Mouse (Mus musculus) midbrain, embryonic 12.5 days (tissue): Measurements from ENCODE around the gene St6galnac4. TPM values are rescaled to one million over a fixed set of nuclear protein-coding genes. Genes with fewer than 3 reads are reported as not detected.
A peak's percentile ranks its signal among the peaks of the same experiment; 100 is the strongest.

Source experiments
- ATAC-seq: fragments of 200-750 bp; cut with Nextera tagmentation; 2 replicates; pipeline ENCODE4 v1.8.0; 2017; ENCODE audit warnings: low read depth, moderate TSS enrichment, moderate library complexity; ENCODE audit not compliant: low FRiP score
- H3K27ac ChIP-seq: fragments of 300-500 bp; sonication (generic); replicated peaks from 2 replicates; pipeline ENCODE4 v1.5.1; 2016; ENCODE audit warnings: mild to moderate bottlenecking
- H3K27me3 ChIP-seq: fragments of 300-500 bp; sonication (generic); 2 replicates; pipeline ENCODE4 v1.6.1; 2016; ENCODE audit warnings: mild to moderate bottlenecking
- H3K36me3 ChIP-seq: fragments of 300-500 bp; sonication (generic); 2 replicates; pipeline ENCODE4 v1.6.1; 2016
- H3K4me1 ChIP-seq: fragments of 300-500 bp; sonication (generic); 2 replicates; pipeline ENCODE4 v1.6.1; 2016
- H3K4me2 ChIP-seq: fragments of 300-500 bp; sonication (generic); replicated peaks from 2 replicates; pipeline ENCODE4 v1.6.1; 2016; ENCODE audit warnings: mild to moderate bottlenecking, moderate library complexity
- H3K4me3 ChIP-seq: fragments of 300-500 bp; sonication (generic); 2 replicates; pipeline ENCODE4 v1.5.1; 2016; ENCODE audit warnings: mild to moderate bottlenecking
- H3K9ac ChIP-seq: fragments of 300-500 bp; sonication (generic); replicated peaks from 2 replicates; pipeline ENCODE4 v1.6.1; 2016; ENCODE audit warnings: mild to moderate bottlenecking, moderate library complexity
- H3K9me3 ChIP-seq: fragments of 300-500 bp; sonication (generic); 2 replicates; pipeline ENCODE4 v1.6.1; 2016; ENCODE audit warnings: mild to moderate bottlenecking
- WGBS: fragments of 180-500 bp; shearing (Covaris S2); methylation state at CpG from one replicate; pipeline ENCODE4 v1.1.7; 2016; 5-methylcytosine and 5-hydroxymethylcytosine counted together
- polyA plus RNA-seq: library from polyadenylated mRNA; unstranded; fragments of >200 nt; fragmentation: Nextera tagmentation; extraction: Ambion mirVana; gene quantifications from 2 replicates; pipeline ENCODE4 v1.2.1, GENCODE M21; 2016

The St6galnac4 gene
- polyA plus RNA-seq, 1 experiment from 2014 or later: 17.9 TPM

- Histone ChIP-seq H3K4me1 (peaks cover 31% of the 10 kb centered on the region), H3K36me3 (no peaks in the 10 kb centered on the region), H3K9me3 (no peaks in the 10 kb centered on the region), H3K27me3 (peaks cover 27% of the 10 kb centered on the region), H3K27ac (no peak overlapping the region), H3K4me2 (peak overlapping the region; percentile 93), H3K9ac (peak overlapping the region; percentile 77), H3K4me3 (peak overlapping the region; percentile 59)
- WGBS: 14% methylated on average over 43 of the region's 55 CpGs
- ATAC-seq: peak; percentile 86
Measured at GRCm38 (mm10) chr2:32606161-32607142, 19.6 kb downstream of the St6galnac4 start.

- peak overlapping the region; percentile 59 for H3K4me3 ChIP-seq
- peak overlapping the region; percentile 77 for H3K9ac ChIP-seq
- peaks cover 30% of the 10 kb centered on the region for H3K4me1 ChIP-seq
- H3K27me3 ChIP-seq: peaks cover 27% of the 10 kb centered on the region
- H3K9me3 ChIP-seq: no peaks in the 10 kb centered on the region
- no peak overlapping the region for H3K27ac ChIP-seq
- peak overlapping the region; percentile 93 for H3K4me2 ChIP-seq
- ATAC-seq: peak; percentile 38; the same call in 1 of the 2 replicates
- H3K36me3 ChIP-seq: no peaks in the 10 kb centered on the region
- 8% methylated on average over 34 of the region's 34 CpGs for WGBS
Measured at GRCm38 (mm10) chr2:32607262-32607947, 20.5 kb downstream of the St6galnac4 start.

- Histone ChIP-seq H3K9ac (no peak overlapping the region; the same call in 1 of the 2 replicates), H3K4me2 (peak overlapping the region; percentile 22)
- ATAC-seq: peak; percentile 31; the same call in 1 of the 2 replicates
Measured at GRCm38 (mm10) chr2:32608141-32608777, 21.4 kb downstream of the St6galnac4 start.

GRCm38 (mm10) chr2:32608778-32609435 is 22.0 kb downstream of the St6galnac4 start:
- Histone ChIP-seq H3K27ac (no peak overlapping the region), H3K4me1 (peaks cover 27% of the 10 kb centered on the region)

More at GRCm38 (mm10) chr2:32608141-32608777, 21.4 kb downstream of the St6galnac4 start:
- H3K27me3 ChIP-seq: peaks cover 27% of the 10 kb centered on the region
- peaks cover 27% of the 10 kb centered on the region for H3K4me1 ChIP-seq
- H3K27ac ChIP-seq: no peak overlapping the region
- H3K4me3 ChIP-seq: peak overlapping the region; percentile 3; the same call in 1 of the 2 replicates
- H3K36me3 ChIP-seq: no peaks in the 10 kb centered on the region
- 10% methylated on average over 25 of the region's 25 CpGs for WGBS
- no peaks in the 10 kb centered on the region for H3K9me3 ChIP-seq

GRCm38 (mm10) chr2:32610610-32611229 is 23.8 kb downstream of the St6galnac4 start:
- 18% methylated on average over 23 of the region's 23 CpGs for WGBS
- H3K4me1 ChIP-seq: peaks cover 27% of the 10 kb centered on the region
- H3K4me3 ChIP-seq: peak overlapping the region; percentile 32
- peak overlapping the region; percentile 53 for H3K4me2 ChIP-seq
- peaks cover 23% of the 10 kb centered on the region for H3K27me3 ChIP-seq
- no peaks in the 10 kb centered on the region for H3K9me3 ChIP-seq
- H3K9ac ChIP-seq: peak overlapping the region; percentile 34; the same call in 1 of the 2 replicates
- no peak for ATAC-seq
- no peak overlapping the region for H3K27ac ChIP-seq
- peaks cover 6% of the 10 kb centered on the region; the same call in 1 of the 2 replicates for H3K36me3 ChIP-seq

More at GRCm38 (mm10) chr2:32608778-32609435, 22.0 kb downstream of the St6galnac4 start:
- no peaks in the 10 kb centered on the region for H3K36me3 ChIP-seq
- no peaks in the 10 kb centered on the region for H3K9me3 ChIP-seq
- H3K27me3 ChIP-seq: peaks cover 27% of the 10 kb centered on the region
- peak overlapping the region; percentile 22 for H3K4me2 ChIP-seq
- H3K4me3 ChIP-seq: peak overlapping the region; percentile 3; the same call in 1 of the 2 replicates
- no peak for ATAC-seq
- no peak overlapping the region; the same call in 1 of the 2 replicates for H3K9ac ChIP-seq
- WGBS: 40% methylated on average over 18 of the region's 18 CpGs

GRCm38 (mm10) chr2:32612274-32612673 is 25.4 kb downstream of the St6galnac4 start:
- Histone ChIP-seq H3K9me3 (no peaks in the 10 kb centered on the region), H3K9ac (no peak overlapping the region), H3K4me2 (no peak overlapping the region), H3K27ac (no peak overlapping the region), H3K27me3 (peaks cover 21% of the 10 kb centered on the region), H3K36me3 (peaks cover 6% of the 10 kb centered on the region; the same call in 1 of the 2 replicates), H3K4me3 (no peak overlapping the region), H3K4me1 (peaks cover 22% of the 10 kb centered on the region)
- no peak for ATAC-seq
- 67% methylated on average over 26 of the region's 26 CpGs for whole genome bisulfite sequencing

- ATAC-seq: no peak
- no peaks in the 10 kb centered on the region for H3K27me3 ChIP-seq
- no peak overlapping the region for H3K9ac ChIP-seq
- H3K4me1 ChIP-seq: peaks cover 24% of the 10 kb centered on the region
- H3K36me3 ChIP-seq: peaks cover 6% of the 10 kb centered on the region; the same call in 1 of the 2 replicates
- no peaks in the 10 kb centered on the region for H3K9me3 ChIP-seq
- no peak overlapping the region for H3K4me2 ChIP-seq
- no peak overlapping the region for H3K4me3 ChIP-seq
- H3K27ac ChIP-seq: no peak overlapping the region
- 97% methylated on average over 1 of the region's 1 CpGs for WGBS
Measured at GRCm38 (mm10) chr2:32617109-32617508, 30.2 kb downstream of the St6galnac4 start.

- Histone ChIP-seq H3K36me3 (peaks cover 6% of the 10 kb centered on the region; the same call in 1 of the 2 replicates), H3K4me3 (no peak overlapping the region), H3K9ac (no peak overlapping the region), H3K27me3 (no peaks in the 10 kb centered on the region), H3K4me2 (no peak overlapping the region), H3K27ac (no peak overlapping the region), H3K9me3 (no peaks in the 10 kb centered on the region), H3K4me1 (peaks cover 24% of the 10 kb centered on the region)
- no peak for ATAC-seq
- WGBS: 91% methylated on average over 4 of the region's 4 CpGs
Measured at GRCm38 (mm10) chr2:32617601-32618000, 30.7 kb downstream of the St6galnac4 start.

GRCm38 (mm10) chr2:32618051-32618450 is 31.2 kb downstream of the St6galnac4 start:
- Histone ChIP-seq H3K9ac (no peak overlapping the region), H3K4me1 (peaks cover 24% of the 10 kb centered on the region), H3K9me3 (no peaks in the 10 kb centered on the region), H3K4me2 (no peak overlapping the region), H3K27ac (no peak overlapping the region), H3K36me3 (peaks cover 6% of the 10 kb centered on the region; the same call in 1 of the 2 replicates), H3K27me3 (no peaks in the 10 kb centered on the region), H3K4me3 (no peak overlapping the region)
- 61% methylated on average over 9 of the region's 9 CpGs for WGBS
- ATAC-seq: no peak

GRCm38 (mm10) chr2:32620682-32621516 is 34.0 kb downstream of the St6galnac4 start:
- peak overlapping the region; percentile 11; the same call in 1 of the 2 replicates for H3K27ac ChIP-seq

More at GRCm38 (mm10) chr2:32620682-32621516, 34.0 kb downstream of the St6galnac4 start:
- Histone ChIP-seq H3K9ac (no peak overlapping the region), H3K36me3 (no peaks in the 10 kb centered on the region), H3K9me3 (no peaks in the 10 kb centered on the region), H3K4me2 (no peak overlapping the region), H3K4me3 (no peak overlapping the region), H3K4me1 (peaks cover 42% of the 10 kb centered on the region), H3K27me3 (no peaks in the 10 kb centered on the region)
- ATAC-seq: no peak
- 44% methylated on average over 4 of the region's 4 CpGs for WGBS
